Mouse (Mus musculus): ENCODE data around the gene Sema3d.

- no peak for TF ChIP-seq CTCF (IDR thresholded peaks at IDR 0.05; ENCODE audit: insufficient read depth, low read length)
- TF ChIP-seq POLR2A (IDR thresholded peaks at IDR 0.05; ENCODE audit: borderline replicate concordance, extremely low read depth, low read depth, low read length) = no peak
These were observed 1.2 kb upstream of the Sema3d start for GRCm38 (mm10) chr5:12382010-12382409.

All from lung, adult 2 months (tissue).